Mouse (Mus musculus) CH12.LX (cell line): ENCODE data around the gene Ppp1r14a.

Source experiments
- CHD2 ChIP-seq: IDR thresholded peaks from 2 replicates; pipeline ENCODE4 v1.6.1; 2011; ENCODE audit warnings: low read length, improper control_type of control experiment
- CTCF ChIP-seq, 2 experiments: IDR thresholded peaks in 1 of 2; conservative IDR thresholded peaks in 1 of 2; 2 replicates each; pipeline ENCODE4 v1.5.1; 2011 to 2012; ENCODE audit warnings: low read depth in 2 of 2, low read length in 2 of 2, improper control_type of control experiment in 1 of 2, inconsistent platforms in 1 of 2, mild to moderate bottlenecking in 1 of 2, moderate library complexity in 1 of 2
- ELF1 ChIP-seq: IDR thresholded peaks from 2 replicates; pipeline ENCODE4 v1.6.1; 2014; ENCODE audit warnings: low read depth, mild to moderate bottlenecking, inconsistent platforms, low read length, improper control_type of control experiment
- GABPA ChIP-seq: IDR thresholded peaks from 2 replicates; pipeline ENCODE4 v1.6.1; 2012; ENCODE audit warnings: low read depth, low read length, improper control_type of control experiment, inconsistent platforms; ENCODE audit not compliant: insufficient replicate concordance
- NRF1 ChIP-seq: IDR thresholded peaks from 2 replicates; pipeline ENCODE4 v1.6.1; 2014; ENCODE audit warnings: low read depth, mild to moderate bottlenecking, inconsistent platforms, low read length, improper control_type of control experiment, moderate library complexity
- PAX5 ChIP-seq: IDR thresholded peaks from 2 replicates; pipeline ENCODE4 v1.6.1; 2012; ENCODE audit warnings: low read length, inconsistent platforms, mixed read lengths
- POLR2A ChIP-seq: IDR thresholded peaks from 2 replicates; pipeline ENCODE4 v1.6.1; 2011; ENCODE audit warnings: low read depth, mild to moderate bottlenecking, improper control_type of control experiment, low read length
- TCF12 ChIP-seq: IDR thresholded peaks from 2 replicates; pipeline ENCODE4 v1.6.1; 2014; ENCODE audit warnings: low read depth, mild to moderate bottlenecking, inconsistent platforms, low read length, improper control_type of control experiment
- ZC3H11A ChIP-seq: IDR thresholded peaks from 2 replicates; pipeline ENCODE4 v1.6.1; 2012; ENCODE audit warnings: low read depth, mild to moderate bottlenecking, inconsistent platforms, low read length, improper control_type of control experiment
- ZMIZ1 ChIP-seq: IDR thresholded peaks from 2 replicates; pipeline ENCODE4 v1.6.1; 2012; ENCODE audit warnings: low read depth, mild to moderate bottlenecking, inconsistent platforms, low read length, improper control_type of control experiment

GRCm38 (mm10) chr7:29318115-29318911 lies 29.2 kb downstream of the Ppp1r14a start:
- TF ChIP-seq CTCF (conservative IDR thresholded peaks at IDR 0.05 in 1 of 2, IDR thresholded peaks at IDR 0.05 in 1 of 2; ENCODE audit: low read depth in 2 of 2, low read length in 2 of 2) (no peak), PAX5 (no peak), GABPA (no peak), POLR2A (no peak), ELF1 (no peak), NRF1 (no peak), ZC3H11A (no peak), TCF12 (no peak), ZMIZ1 (no peak), CHD2 (no peak)
